Mouse (Mus musculus): ENCODE results near the gene Slc25a5.

Gene Slc25a5

DNA sequence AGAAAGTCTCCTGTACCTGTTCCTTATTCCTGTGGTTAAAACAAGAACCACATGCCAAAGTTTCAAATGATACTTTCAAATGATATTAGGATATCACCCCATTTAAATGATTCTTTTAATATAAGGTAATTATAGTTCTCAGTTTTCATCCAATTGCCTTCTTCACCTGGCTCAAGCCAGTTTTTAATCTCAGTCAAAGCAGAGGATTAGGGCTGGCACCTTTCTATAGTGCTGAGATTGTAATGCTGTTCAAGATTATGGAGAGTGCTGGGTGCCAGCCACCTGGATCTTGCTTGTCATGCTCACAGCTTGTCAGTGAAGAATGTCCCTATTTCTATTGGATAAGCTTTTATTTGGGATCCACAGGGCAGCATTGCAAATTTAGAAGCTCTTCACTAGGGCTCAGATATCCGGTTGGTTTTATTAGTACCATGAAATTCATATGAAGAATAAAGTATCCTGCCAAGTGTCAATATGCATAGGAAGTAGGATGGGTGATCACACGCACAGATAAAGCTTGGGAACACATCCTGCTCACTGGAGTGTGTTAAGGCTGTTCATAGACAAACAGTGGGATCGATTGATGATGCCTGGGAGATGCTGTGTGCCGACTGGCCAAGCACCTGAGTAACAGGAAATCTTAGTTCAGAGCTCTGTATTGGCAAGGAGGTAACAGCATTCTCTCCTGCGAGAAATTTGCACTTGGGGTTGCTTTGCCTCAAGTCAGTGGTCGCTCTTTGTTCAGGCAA is 3.9 kb downstream of the Slc25a5 start:
- DNase-seq (ENCODE audit: low spot score in 2 of 2): no peak

DNA sequence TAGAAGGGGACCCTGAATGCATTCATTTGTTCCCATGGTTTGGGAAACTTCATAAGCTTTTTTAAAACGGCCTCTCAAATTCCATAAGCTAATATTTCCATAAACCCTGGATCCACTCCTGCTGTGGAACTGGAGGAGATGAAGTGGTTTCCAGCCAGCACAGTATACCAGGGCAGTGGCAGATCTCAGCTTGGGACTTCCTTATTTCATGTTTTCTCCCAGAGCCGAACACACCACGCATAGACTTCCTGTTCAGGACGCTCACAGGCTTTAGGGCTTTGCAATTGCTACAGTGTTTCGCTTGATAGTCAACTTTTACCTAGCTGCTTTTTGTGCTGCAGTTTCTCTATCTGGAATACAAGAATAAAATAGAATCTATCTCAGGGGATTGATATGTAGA is 7.7 kb downstream of the Slc25a5 start:
- DNase-seq (ENCODE audit: low spot score in 2 of 2): no peak

DNA sequence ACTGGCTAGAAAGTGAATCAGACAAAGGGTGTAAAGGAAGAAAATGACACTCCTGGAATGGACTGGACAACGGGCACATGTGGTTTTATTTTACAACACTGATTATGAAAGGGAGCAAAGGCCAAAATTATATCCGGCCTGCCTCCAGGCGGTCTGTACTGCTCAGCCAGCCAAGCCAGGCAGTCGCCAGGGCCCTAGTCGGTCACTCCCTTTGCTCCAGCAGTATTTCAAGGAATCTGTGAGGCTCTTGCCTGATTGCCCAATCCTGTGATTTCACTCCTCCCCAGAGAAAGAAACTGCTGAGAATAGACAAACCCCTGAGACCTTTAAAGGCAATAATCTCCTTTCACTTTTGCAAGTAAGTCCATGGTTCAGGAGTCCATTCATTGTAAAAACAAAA is 8.7 kb downstream of the Slc25a5 start:
- no peak for DNase-seq (ENCODE audit: low spot score in 2 of 2)

DNA sequence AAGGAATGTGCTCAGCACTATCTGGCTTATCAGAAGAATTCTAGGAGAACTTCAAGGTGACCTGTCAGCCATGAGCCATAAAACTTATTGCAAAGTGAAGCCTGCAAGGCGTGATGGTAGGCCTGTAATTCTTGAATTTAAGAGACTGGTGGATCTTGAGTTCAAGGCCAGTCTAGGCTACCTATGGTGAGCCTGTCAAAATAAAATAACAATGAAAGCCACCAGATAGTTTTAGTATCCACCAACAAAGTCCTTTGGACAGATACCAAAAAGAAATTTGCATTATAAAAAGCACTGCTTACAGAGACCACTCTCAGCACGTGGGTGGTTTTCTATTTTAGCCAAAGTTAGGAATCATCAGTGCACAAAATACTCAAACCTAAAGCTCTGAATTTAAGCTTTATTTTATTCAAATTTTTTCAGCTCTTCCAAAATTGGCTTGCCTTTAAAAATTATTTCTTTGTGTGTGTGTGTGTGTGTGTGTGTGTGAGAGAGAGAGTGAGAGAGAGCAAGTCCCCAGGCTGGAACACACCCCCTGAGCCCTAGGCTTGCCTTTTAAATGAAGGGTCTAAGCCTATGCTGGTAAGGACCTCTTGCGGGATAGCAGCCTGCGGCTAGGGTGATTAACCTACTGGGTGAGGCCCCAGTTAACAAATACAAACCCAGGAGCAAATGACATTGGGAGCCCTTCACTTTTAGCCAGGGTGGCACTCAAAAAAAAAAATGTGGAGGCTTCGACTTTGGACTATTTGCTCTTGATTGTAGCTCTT is 10.2 kb downstream of the Slc25a5 start:
- no peak for DNase-seq (ENCODE audit: low spot score in 2 of 2)

DNA sequence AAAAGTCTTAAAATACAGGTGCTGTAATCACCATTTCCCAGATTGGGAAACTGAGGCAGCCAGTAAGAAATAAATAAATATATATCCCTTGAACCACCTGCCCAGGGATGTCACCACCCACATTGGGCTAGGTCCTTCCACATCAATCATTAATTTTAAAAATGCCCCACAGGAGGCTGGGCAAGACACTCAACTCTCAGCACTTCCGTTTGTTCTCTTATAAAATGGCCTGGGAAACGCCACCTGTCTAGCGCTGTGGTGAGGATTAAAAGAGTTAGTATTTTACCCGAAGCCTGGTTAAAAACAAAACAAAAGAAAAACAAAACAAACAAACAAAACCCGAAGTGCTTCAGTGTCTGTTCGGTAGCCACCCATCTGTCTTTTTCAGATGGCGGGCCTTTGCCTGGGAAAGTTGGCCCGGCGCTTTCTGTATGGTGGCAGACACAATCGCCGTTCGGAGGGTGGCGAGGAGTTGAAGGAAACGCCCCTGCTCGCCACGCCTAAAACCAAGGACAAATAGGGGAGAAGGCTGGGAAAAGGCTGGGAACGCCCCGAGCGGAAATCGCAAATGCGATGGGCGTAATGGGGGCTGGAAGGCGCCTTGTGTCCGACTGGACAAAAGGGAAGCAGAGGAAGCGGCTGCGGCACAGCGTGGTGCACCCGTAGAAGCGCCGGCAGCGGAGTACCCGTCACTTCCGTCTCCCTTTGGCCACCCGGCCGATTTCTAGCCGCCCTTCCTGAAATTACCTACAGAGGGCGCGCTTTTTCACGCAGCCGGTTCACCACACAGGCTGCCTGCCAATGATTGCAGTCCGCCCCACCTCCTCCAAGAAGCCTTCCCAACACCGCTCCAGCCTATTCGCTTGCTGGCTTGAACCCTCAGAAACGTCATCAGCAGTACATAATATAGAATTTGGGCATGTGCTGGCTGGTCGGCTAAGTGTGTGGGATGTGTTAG is 12.2 kb downstream of the Slc25a5 start:
- DNase-seq (ENCODE audit: low spot score in 2 of 2): peak; percentile 83 to 84

DNA sequence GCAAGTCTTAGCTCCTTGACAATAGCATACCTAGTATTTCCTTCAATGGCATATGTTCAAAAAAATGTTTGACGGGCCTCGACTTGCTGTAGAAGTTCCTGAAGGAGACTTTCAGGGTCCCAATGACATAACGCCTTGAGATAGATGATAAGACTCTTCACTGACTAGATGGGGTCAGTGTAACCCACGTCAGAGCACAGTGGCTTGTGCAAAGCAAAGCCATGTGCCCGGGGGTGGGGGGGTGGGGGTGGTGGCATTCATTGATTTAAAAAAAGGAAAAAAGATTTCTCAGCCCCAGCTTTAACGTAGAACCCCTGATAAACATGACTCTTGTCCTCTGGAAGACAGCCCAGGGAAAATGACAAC is 12.8 kb downstream of the Slc25a5 start:
- no peak for DNase-seq (ENCODE audit: low spot score in 2 of 2)

DNA sequence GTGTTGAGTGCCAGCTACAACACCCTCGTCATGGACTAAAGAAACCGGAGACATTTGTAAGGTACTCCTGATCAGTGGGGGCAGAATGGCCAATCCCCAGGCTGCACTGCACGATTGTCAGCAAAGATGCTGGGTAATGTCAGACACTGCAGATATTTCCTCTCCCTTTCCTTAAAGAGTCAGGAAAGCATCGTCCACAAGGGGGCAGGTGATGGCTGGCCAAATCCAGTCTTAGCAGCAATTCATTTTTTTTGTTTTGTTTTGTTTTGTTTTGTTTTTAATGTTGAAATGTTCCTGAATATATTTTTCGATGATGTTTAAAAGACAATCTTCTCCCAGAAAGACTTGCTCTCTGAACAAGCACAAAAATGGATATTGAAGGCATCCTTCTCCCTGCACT is 15.9 kb downstream of the Slc25a5 start:
- no peak for DNase-seq (ENCODE audit: low spot score in 2 of 2)

DNA sequence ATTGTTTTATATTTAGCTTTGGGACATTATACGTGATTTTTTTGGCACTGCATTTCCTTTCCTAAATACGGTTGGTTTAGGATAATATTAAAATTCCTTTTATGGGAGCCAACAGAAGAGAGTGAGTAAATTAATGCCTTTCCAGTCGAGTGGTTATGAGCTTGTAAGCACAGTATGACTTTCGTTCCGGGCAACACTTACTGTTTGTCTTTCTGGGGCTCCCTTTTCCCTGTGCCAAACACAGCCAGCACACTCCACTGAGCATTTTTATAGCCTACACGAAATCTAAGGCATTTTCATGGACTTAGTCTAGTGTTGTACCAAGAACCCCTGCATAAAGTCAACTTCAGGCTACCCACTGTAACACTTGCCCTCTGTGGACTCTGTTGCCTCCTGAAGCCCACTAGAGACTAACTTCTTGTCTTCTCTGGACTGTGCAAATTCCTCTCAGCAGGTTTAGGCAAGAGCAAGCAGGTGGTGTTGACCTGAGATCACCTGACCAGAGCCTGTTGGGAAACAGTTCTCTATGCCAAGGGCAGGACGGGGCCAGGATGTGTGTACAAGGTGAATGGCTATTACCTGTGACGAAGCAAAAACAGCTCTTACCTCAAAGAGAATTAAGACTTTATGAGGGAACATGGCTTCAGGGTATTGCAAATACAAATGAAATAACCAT is 18.8 kb downstream of the Slc25a5 start:
- no peak for DNase-seq (ENCODE audit: low spot score in 2 of 2)

DNA sequence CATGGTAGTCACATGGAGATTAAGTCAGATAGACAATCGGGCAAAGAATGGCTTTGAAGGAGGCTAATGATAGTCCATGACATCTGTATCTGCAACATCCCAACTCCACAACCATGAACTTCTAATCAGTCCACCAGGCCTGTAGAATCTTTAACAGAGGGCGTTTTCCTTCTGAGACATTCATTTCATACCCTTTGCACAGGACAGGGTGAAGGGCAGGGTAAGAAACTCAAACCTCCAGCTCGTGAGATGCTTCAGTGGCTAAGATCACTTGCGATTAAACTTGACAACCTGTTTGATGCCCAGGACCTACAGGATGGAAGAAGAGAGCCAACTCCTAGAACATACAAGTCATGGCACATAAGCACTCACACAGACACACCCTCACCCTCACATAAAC is 19.6 kb downstream of the Slc25a5 start:
- no peak for DNase-seq (ENCODE audit: low spot score in 2 of 2)

DNA sequence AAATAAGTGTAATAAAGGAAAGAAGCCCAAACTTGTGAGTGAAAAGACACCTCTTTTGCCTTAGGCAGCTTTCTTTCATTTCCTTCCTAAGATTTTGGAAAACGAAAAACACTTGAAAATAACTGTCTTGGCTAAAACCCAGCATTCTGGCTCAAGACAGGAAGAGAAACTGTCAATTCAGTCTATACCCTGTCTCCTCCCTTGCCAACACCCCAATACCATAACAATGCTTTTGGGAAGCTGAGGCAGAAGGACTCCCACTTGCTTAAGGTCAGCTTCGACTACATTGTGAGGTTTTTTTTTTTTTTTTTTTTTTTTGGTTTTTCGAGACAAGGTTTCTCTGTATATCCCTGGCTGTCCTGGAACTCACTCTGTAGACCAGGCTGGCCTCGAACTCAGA is 20.0 kb downstream of the Slc25a5 start:
- no peak for DNase-seq (ENCODE audit: low spot score in 2 of 2)

DNA sequence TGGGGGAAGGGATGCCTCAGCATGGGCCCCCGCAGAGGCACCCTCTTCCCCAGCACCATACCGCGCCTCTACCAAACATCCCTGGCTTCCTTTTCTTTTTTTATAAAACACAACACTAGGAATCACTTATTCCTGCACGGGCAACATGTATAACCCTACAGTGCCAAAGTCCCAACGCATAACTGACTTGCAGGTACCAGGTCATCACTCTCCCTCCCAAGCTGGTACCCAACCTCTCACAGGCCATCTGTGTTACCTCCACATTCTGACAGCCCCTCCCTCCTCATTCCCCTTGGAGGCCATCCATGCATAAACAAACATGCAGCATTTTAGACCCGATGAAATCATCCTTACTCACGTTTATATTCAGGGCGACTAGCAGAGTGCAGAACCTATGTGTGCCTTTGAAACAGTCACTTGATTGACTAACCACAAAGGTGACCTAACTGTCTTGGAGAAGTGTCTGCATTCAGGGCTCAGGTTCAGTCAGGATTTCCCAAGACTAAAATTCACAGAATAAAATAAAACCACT is 21.0 kb downstream of the Slc25a5 start:
- no peak for DNase-seq (ENCODE audit: low spot score in 2 of 2)

DNA sequence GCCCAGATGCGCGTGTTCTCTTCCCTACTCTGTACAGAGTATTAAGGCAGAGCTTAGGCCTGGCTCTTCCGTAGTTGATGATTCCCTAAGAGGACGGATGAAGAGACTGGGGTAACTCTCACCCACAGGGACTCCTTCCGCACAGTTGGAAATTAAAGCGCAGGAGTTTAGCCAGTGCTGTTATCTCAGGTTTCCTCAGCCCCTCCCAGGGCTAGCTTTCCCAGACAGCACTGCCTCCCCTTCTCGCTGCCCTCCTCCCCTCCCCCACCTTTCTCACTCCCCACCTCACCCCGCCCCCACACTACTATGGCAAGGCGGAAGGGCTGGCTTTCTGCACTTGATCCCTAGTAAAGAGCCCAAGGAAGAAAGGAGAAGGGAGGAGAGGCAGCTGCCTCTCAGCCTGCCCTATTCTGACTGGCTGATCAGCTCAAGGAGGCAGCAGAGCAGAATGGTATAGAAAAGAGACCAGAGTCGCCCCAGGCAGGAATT is 21.5 kb downstream of the Slc25a5 start:
- no peak for DNase-seq (ENCODE audit: low spot score in 2 of 2)

DNA sequence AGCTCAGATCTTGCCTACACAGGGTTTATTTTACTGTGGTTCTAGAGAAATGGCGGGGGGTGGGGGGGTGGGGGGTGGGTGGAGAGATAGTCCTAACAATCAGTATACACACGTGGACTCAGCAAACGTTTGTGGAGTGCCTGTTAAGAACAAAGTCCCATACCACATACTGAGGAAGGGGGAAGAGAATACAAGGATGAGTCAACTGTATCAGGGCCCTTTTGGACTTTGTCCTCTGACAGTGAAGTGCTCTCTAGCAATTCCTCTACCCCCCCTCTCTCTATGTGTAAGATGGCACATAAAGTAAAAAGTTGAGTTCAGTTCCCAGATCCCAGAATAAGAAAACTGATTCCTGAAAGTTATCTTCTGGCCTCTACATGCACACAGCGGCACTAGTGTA is 24.1 kb downstream of the Slc25a5 start:
- no peak for DNase-seq (ENCODE audit: low spot score in 2 of 2)

DNA sequence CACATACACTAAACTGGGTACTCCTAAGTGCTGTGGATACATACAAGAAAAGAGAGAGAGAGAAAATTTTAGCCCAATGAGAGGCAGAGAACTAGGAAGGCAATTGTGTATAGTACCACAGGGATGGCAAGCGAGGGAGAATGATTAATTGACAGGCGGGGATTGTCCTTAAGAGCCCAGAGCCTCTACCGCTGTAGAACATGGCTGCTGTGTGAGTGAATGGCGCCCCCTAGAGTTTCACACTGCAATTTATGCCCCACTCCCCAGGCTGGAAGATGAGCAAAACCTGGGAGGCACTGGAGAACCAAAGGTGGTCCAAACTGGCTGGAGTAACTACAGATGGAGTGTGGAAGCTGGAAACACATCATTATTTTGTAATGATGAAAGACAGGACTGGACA is 24.8 kb downstream of the Slc25a5 start:
- DNase-seq (ENCODE audit: low spot score in 2 of 2): no peak

DNA sequence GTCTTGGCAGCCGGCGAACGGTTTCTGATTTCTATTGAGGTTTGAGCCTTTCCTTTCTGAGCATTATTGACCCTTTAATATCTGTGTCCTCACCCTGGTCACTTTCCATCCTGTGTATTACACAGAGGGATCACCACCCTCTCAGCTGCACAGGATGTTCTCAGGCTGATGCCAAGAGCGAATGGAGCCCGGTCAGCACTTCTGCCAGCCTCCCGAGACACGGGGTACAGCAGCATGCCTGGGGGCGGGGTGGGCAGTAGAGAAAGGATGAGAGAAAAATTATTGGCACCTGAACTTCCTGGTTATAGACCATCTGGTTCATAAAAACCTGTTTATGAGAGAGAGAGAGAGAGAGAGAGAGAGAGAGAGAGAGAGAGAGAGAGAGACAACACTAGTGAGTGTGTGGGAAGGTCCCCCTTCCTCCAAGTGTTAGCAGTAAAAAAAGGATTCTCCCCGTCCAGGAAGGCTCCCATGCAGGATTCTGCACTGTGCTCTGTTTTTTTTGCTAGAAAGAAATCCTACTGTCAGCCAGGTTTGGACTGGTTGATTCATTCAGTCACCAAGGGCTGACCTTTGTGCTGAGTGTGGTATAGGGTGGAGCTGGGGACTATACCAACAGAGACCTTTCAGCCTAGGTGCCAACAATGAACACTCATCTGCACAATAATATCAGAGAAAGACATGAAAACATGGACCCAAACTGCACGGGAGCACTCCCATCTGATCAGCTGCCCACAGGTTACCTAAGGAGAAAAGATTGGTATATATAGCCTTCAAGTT is 28.7 kb downstream of the Slc25a5 start:
- DNase-seq (ENCODE audit: low spot score in 2 of 2): no peak

DNA sequence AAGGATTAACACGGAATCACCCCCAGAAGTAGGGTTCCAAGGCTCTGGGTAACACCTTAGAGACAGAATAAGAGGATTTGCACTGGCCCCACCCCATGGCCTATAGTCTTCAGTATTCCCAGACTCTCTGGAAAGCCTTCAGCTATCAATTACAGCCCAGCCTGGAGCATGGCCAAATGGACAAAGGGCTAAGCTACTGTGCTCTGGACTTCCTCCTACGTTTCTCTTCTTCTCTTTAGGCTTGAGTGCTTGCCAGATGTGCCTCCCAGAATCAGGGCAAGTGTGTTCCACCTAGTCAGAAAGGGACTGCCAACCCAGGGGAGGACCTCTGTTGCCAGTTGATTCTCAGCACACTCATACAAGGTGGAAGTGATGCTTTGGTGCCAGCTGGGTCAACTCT is 29.6 kb downstream of the Slc25a5 start:
- no peak for DNase-seq (ENCODE audit: low spot score in 2 of 2)

DNA sequence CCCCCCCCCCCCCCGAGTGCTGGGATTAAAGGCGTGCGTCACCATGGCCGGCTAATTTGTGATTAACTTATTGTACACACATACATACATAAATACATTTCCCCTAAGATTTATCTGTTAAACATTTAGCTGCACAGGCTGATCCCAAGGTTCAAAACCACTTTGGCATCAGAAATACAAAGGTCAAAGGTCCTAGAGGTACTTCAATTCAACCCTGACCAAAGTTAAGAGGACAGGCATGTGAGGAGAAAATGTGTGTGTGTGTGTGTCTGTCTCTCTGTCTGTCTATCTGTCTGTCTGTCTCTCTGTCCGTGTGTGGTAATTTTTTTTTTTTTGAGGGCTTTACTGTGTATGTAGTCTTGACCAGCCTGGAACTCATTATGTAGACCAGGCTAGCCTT is 31.4 kb downstream of the Slc25a5 start:
- no peak for DNase-seq (ENCODE audit: low spot score in 2 of 2)

DNA sequence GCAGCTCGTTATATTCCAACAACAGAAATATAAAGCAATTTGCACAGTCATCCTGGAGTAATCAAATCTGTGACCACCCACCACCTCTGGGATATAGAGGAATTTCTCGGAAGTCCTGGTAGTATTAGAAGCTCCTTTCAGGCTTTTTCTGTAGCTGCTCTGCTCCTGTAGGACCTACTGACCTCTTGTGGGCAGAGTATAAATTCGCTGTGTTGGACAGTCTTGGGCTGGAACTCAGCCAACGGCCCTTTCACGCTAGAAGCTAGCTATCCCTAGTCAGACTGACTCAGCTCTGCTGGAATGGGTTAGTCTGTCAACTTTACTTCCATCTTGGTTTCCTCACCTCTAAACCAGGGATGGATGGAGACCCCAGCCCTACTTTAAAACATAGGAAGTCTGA is 34.8 kb downstream of the Slc25a5 start:
- no peak for DNase-seq (ENCODE audit: low spot score in 2 of 2)

DNA sequence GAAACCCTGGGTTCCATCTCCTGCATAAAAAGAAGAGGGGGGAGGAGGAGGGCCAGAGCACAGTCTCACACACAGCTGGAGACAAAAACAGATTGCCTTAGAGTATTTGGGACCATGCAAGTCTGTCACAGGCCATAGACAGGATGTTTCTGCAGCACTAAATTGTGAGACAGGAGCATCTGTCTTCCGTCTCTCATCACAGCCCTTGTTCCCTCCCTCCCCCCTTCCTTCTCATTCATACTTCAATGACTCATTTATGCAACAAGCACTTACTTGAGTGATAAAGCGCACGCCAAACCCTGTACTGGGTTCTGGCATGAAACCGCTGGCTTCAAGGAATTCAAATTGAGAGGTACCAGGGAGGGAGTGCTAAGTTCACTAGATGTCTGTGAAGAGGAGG is 36.2 kb downstream of the Slc25a5 start:
- DNase-seq (ENCODE audit: low spot score in 2 of 2): peak; percentile 10 to 20

DNA sequence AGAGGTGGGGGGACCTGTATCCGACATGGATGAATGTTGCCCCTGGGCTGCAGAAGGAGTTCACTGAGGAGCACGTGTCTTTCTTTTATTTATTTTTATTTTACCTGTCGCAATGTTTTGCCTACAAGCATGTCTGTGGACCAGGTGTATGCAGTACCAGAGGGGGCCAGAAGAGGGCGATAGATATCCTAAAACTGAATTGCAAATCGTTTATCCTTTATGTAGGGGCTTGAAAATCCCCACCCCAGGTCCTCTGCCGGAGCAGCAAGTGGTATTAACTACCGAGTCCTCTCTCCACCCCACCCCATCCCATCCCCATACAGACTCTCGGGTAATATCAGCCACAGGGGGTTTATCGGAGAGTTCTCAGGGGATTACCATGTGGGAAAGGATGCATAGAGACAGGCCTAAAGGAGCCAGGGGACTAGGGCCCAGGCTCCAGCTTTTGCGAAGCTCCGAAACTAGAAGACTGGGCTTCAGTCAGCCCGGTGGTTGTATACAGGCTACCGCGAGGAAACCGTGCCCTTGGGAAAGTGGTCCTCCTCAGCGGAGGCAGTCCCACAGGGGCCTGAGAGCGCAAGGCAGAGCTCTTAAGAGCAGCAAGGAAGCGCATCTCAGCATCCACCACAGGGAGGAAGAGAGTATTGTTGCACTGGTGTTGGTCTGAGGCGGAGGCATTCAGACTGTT is 38.1 kb downstream of the Slc25a5 start:
- DNase-seq (ENCODE audit: low spot score in 2 of 2): peak; percentile 65 to 69

All from right cerebral cortex, adult 2 months (tissue).